Mouse (Mus musculus) spleen, adult 2 months (tissue): ENCODE data around the gene Cyfip2.

Experiments used
- CTCF ChIP-seq: fragments of 200-500 bp; IDR thresholded peaks from 2 replicates; pipeline ENCODE4 v1.5.1; 2011; ENCODE audit warnings: mild to moderate bottlenecking, inconsistent platforms; ENCODE audit not compliant: insufficient read depth, insufficient read length, insufficient replicate concordance; ENCODE audit errors: extremely low read depth
- POLR2A ChIP-seq: fragments of 200-500 bp; IDR thresholded peaks from 2 replicates; pipeline ENCODE4 v1.6.1; 2011; ENCODE audit warnings: low read depth, low read length, inconsistent platforms

GRCm38 (mm10) chr11:46194175-46194574, 118.5 kb downstream of the Cyfip2 start:
- TF ChIP-seq CTCF, result no peak
- no peak for TF ChIP-seq POLR2A
